Mouse (Mus musculus) MEL (cell line): ENCODE measurements at regions not wholly inside any gene's neighbourhood (a gene's known extent, or its start where the extent isn't known, plus 50 kb on each side); places are given as distances from the start of the nearest gene placed in this dataset.

Experiments
- CTCF ChIP-seq, 3 experiments: IDR thresholded peaks in 2 of 3; conservative IDR thresholded peaks in 1 of 3; 2 replicates each; pipeline ENCODE4 v1.5.1; 2011 to 2012; ENCODE audit warnings: low read length in 3 of 3, low read depth in 2 of 3, mild to moderate bottlenecking in 2 of 3, improper control_type of control experiment in 1 of 3, inconsistent platforms in 1 of 3, mixed read lengths in 1 of 3, moderate library complexity in 1 of 3; ENCODE audit not compliant: control insufficient read depth in 1 of 3, insufficient read depth in 1 of 3, poor library complexity in 1 of 3, severe bottlenecking in 1 of 3
- ELF1 ChIP-seq: IDR thresholded peaks from 2 replicates; pipeline ENCODE4 v1.6.1; 2014; ENCODE audit warnings: low read depth, mild to moderate bottlenecking, inconsistent platforms, low read length, improper control_type of control experiment, moderate library complexity
- EP300 ChIP-seq, 2 experiments: IDR thresholded peaks; 2 replicates each; pipeline ENCODE4 v1.6.1; 2011; ENCODE audit warnings: improper control_type of control experiment in 2 of 2, low read length in 2 of 2, low read depth in 1 of 2, mild to moderate bottlenecking in 1 of 2
- ETS1 ChIP-seq: IDR thresholded peaks from 2 replicates; pipeline ENCODE4 v1.6.1; 2012; ENCODE audit warnings: low read depth, mild to moderate bottlenecking, inconsistent platforms, low read length, improper control_type of control experiment, moderate library complexity
- GATA1 ChIP-seq: IDR thresholded peaks from 2 replicates; pipeline ENCODE4 v1.6.1; 2011; ENCODE audit warnings: low read depth, low read length, improper control_type of control experiment
- HCFC1 ChIP-seq: IDR thresholded peaks from 2 replicates; pipeline ENCODE4 v1.6.1; 2012; ENCODE audit warnings: low read depth, mild to moderate bottlenecking, inconsistent platforms, low read length, improper control_type of control experiment, moderate library complexity
- KAT2A ChIP-seq: conservative IDR thresholded peaks from 2 replicates; pipeline ENCODE4 v1.6.1; 2012; ENCODE audit warnings: low read depth, low read length, improper control_type of control experiment, inconsistent platforms
- POLR2A ChIP-seq, 2 experiments: IDR thresholded peaks; 2 replicates each; pipeline ENCODE4 v1.6.1; 2011 to 2012; ENCODE audit warnings: low read length in 2 of 2, mild to moderate bottlenecking in 2 of 2, control low read depth in 1 of 2, improper control_type of control experiment in 1 of 2, low read depth in 1 of 2, moderate library complexity in 1 of 2; ENCODE audit not compliant: control insufficient read depth in 1 of 2, insufficient read depth in 1 of 2, poor library complexity in 1 of 2
- POLR2AphosphoS2 ChIP-seq: IDR thresholded peaks from 2 replicates; pipeline ENCODE4 v1.6.1; 2011; ENCODE audit warnings: low read length, improper control_type of control experiment
- RCOR1 ChIP-seq: IDR thresholded peaks from 2 replicates; pipeline ENCODE4 v1.6.1; 2012; ENCODE audit warnings: low read depth, mild to moderate bottlenecking, inconsistent platforms, low read length, improper control_type of control experiment
- SIN3A ChIP-seq: IDR thresholded peaks from 2 replicates; pipeline ENCODE4 v1.6.1; 2012; ENCODE audit warnings: low read length, improper control_type of control experiment, inconsistent platforms
- TBP ChIP-seq: IDR thresholded peaks from 2 replicates; pipeline ENCODE4 v1.8.0; 2011; ENCODE audit warnings: low read depth, low read length, improper control_type of control experiment
- ZC3H11A ChIP-seq: IDR thresholded peaks from 2 replicates; pipeline ENCODE4 v1.6.1; 2012; ENCODE audit warnings: low read depth, mild to moderate bottlenecking, inconsistent platforms, low read length, improper control_type of control experiment

- no peak for TF ChIP-seq ZC3H11A
- TF ChIP-seq CTCF (IDR thresholded peaks at IDR 0.05 in 2 of 3, conservative IDR thresholded peaks at IDR 0.05 in 1 of 3; ENCODE audit: control insufficient read depth in 1 of 3, insufficient read depth in 1 of 3, low read depth in 2 of 3, low read length in 3 of 3, poor library complexity in 1 of 3, severe bottlenecking in 1 of 3): no peak
- TF ChIP-seq POLR2A (IDR thresholded peaks at IDR 0.05; ENCODE audit: control insufficient read depth in 1 of 2, insufficient read depth in 1 of 2, low read depth in 1 of 2, low read length in 2 of 2, poor library complexity in 1 of 2): no peak
- no peak for TF ChIP-seq KAT2A
- no peak for TF ChIP-seq RCOR1
- TF ChIP-seq POLR2AphosphoS2: no peak
- no peak for TF ChIP-seq ELF1
- no peak for TF ChIP-seq HCFC1
- no peak for TF ChIP-seq GATA1
- no peak for TF ChIP-seq TBP
- TF ChIP-seq EP300 (IDR thresholded peaks at IDR 0.05; ENCODE audit: low read depth in 1 of 2, low read length in 2 of 2): no peak
- no peak for TF ChIP-seq SIN3A
- no peak for TF ChIP-seq ETS1
Observed at GRCm38 (mm10) chr8:82601556-82601955, 172.4 kb downstream of the Zfp330 start.
